Mouse (Mus musculus) ovary, postnatal 14 days (tissue): ENCODE measurements at regions not wholly inside any gene's neighbourhood (a gene's known extent, or its start where the extent isn't known, plus 50 kb on each side); places are given as distances from the start of the nearest gene placed in this dataset.

Experiments
- DNase-seq: peaks from one replicate; pipeline ENCODE4 v3.0.0; 2022; ENCODE audit warnings: low spot score

DNA sequence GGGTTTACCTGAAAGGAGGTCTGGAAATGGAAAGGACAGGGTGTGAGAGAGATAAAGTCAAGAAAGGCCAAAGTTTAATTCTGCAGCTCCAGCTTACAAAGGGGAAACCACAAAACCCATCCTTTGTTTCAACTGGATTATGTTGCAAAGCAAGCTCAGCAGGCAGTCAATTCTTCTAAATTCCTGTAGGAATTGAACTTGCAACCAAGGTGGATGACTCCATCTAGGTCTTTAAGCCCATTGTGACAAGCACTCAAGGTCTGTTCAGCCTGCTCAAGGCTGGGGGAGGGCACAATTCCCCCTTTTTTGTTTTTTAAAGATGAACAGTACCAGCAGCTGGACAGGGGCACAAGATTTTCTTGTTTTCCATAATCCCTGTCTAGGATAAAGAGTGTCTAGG lies 200.0 kb upstream of the Ttc29 start:
- DNase-seq, result no peak

DNA sequence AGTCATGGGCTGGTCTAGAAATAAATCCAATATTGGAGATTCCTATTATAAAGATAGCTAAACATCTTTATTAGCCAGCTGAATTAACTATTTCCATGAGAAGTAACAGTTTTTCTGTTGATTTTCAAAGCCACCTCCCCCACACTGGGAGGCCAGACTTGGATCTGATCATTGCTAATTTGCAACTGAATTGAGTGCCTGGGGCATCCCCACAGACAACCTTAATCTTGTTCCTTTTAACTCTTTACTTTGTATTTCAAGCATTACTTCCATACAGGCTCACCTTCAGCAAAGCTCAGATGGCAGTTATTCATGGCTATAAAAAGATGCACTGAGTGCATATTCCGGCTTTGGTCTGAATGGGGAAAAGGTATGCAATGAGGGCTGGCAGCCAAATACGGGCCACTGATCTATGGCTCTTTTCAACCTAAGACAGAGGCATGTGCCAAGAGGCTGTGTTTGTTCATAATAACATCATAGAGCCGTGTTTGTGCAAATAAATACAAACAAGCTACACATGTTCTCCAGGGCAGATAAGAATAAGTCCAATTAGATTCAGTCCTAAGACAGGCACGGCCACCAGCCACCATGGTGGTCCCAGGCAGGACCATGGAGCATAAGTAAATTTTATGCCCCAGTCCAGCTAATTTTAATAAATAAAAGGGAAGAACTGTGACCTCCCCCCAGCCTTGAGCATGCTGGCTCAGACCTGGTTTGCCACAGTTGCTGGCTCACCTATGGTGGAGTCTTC lies 194.5 kb upstream of the Ttc29 start:
- DNase-seq, result no peak

DNA sequence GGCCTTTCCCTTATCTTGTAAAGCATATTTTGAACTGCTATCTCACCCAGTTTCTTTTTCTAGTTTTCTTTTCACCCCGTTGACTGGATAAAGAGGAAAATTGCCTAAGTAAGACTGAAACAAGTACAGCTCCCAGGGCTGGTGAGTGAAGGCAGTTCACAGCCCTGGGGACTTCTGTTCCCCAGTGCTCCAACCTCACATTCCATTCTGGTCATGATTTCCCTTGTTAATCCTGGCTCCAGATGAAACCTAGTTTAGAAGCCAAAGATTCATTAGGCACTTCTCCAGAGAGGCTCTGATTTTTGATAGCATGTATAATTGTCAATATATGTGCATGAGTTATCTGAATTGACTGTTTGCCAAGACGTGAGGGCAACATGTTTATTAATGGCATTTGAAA lies 191.6 kb upstream of the Ttc29 start:
- DNase-seq, result no peak

GRCm38 (mm10) chr8:78022986-78023385 lies 190.1 kb upstream of the Ttc29 start:
- no peak for DNase-seq

- DNase-seq, result no peak
Observed at GRCm38 (mm10) chr8:78023467-78023866, 189.6 kb upstream of the Ttc29 start.

DNA sequence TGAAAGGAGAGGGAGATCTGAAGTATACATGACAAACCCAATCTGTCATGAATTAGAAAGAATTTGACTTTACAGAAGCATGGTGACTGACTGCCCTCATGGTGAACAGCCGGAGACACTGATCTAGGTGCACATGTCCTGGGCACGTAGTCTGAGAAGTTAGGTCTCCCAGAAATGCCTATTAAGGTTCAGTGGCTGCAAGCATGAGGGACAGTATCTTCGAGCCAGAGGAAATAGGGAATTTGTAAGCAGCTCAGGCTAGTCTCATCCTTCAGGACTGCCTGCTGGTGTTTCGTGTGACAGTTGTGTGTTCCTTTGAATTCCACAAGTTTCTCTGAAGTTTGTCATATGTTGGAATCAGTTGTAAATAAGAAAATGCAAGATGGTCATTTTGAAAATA lies 189.2 kb upstream of the Ttc29 start:
- no peak for DNase-seq

DNA sequence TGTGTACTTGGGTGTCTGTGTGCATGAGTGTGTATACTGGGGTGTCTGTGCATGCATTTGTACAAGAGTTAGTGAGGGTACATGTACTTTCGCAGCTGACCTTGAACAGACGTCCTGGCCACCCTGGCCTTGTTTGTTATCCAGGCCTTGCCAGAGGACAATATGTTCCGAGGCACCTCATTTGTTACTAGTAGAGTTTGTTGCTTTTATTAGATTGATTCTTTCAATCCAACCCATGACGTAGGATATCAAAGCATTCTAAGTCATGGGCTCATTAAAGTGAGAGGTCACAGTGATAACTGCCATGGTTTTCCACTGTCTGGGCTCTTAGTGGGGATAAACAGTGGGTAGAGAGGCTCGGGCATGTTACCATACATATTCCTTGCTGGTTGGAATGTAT lies 188.1 kb upstream of the Ttc29 start:
- DNase-seq, result no peak

DNA sequence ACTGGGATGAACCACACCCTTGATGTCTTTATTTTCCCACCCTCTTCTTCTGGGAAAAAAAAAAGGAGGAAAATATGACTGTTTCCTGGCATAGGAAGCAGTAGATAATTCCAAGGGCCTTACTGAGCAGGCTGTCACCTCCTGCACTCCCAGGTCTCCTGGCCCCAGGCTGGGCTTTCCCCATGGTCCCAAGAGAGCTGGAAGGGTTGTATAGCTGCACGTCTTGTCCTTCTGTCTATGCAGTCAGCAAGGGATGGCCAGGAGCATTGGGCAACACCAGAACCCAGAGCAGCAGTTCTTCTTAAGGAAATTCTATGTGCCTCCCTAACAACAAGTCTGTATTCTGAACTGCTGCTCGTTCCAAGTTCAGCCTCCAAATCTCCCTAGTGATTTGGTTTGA lies 185.7 kb upstream of the Ttc29 start:
- no peak for DNase-seq

DNA sequence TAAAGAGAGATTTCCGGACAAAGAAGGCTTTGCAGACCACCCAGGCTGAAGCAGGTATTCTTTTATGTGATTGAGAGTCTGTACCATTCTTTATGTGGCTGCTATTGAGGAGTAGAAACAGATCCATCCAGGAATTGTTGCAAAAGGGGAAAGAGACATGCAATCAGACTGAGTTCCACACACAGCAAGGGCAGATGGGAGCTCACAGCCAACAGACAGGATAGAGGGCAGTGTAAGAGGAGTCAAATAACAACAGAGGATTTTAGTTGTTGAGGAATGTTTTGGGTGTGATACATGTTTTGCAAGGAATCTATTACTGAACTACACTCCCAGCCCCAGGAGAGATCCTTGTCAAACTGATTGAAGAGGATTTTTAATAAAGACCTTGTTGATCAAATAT lies 184.2 kb upstream of the Ttc29 start:
- no peak for DNase-seq

- DNase-seq, result no peak
Observed at GRCm38 (mm10) chr8:78031811-78032210, 181.3 kb upstream of the Ttc29 start.

GRCm38 (mm10) chr8:78034687-78035086 lies 178.4 kb upstream of the Ttc29 start:
- no peak for DNase-seq

GRCm38 (mm10) chr8:78037218-78037617 lies 175.9 kb upstream of the Ttc29 start:
- no peak for DNase-seq

DNA sequence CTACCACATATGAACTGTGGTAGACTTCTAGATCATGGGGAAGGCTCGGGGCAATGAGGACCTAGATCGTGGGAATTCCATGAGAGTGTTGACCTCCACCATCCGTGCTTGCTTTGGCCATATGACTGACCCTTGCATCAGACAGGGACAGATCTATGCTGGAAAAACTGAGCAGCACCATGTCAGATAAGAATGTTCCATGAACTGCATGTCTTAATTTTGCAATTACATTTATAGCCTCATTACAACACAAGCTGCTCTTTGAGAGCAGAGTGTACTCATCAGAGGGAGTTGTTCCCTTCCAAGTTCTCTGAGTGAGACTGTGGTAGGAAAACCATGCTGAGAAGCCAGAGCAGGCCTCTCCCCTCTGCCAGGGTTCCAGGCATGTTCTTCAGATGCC lies 166.4 kb upstream of the Ttc29 start:
- DNase-seq, result no peak

DNA sequence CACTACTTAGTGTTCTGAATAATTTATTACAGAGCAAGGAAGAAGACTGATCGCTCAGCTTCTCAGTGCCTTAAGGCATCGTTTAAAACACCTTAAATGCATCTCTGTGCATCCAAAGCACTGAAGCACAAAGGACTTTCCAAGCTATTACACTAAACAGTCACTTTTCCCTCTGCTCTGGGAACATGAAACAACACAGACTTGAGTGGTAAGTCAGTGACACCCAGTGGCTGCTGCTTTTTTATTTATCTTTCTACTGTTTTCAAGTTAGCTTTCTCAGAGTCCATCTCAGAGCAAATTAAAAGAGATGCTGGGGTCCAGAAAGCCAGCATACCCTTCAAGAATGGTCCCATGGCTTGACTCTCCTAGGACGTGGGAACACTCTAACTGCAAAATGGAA lies 162.3 kb upstream of the Ttc29 start:
- DNase-seq, result no peak

GRCm38 (mm10) chr8:78054435-78054834 lies 158.7 kb upstream of the Ttc29 start:
- DNase-seq, result no peak

GRCm38 (mm10) chr8:78054920-78055319 lies 158.2 kb upstream of the Ttc29 start:
- DNase-seq, result no peak

DNA sequence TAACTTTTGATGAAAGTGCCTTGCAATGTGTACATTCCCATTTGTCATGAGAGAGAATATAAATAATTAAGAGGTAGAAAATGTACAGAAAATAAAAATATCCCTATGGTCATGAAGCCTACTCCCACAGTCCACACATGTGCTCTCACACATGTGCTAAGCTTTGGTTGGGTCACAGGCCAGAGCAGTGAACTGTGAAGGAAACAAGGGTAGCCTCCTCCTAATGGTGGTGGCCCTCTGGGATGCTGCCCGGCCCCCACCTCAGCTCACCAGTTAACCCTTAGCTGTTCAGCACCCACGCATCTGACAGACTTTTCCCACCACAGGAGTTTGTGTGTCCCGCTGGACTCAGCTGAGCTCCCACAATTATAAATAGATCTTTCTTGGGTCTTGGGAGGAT lies 157.6 kb upstream of the Ttc29 start:
- DNase-seq, result no peak

DNA sequence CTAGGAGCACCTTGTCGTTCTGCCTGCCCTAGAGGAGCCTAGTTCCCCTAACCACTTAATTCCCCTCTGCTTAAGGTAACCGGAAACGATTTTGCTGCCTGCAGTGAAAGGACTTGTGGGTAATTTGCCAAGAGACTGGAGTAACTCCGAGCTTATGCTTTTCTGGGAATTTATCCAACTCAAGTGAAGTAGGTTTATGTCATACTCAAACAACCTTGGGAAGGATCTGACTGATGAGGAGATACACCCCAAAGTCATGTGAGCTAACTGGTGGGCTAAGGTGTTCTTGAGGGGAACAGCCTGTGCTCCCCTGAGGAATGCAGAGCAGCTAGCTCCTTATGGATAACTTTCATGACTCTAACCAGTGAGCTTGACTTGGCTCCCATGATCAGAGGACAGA lies 155.7 kb upstream of the Ttc29 start:
- no peak for DNase-seq

DNA sequence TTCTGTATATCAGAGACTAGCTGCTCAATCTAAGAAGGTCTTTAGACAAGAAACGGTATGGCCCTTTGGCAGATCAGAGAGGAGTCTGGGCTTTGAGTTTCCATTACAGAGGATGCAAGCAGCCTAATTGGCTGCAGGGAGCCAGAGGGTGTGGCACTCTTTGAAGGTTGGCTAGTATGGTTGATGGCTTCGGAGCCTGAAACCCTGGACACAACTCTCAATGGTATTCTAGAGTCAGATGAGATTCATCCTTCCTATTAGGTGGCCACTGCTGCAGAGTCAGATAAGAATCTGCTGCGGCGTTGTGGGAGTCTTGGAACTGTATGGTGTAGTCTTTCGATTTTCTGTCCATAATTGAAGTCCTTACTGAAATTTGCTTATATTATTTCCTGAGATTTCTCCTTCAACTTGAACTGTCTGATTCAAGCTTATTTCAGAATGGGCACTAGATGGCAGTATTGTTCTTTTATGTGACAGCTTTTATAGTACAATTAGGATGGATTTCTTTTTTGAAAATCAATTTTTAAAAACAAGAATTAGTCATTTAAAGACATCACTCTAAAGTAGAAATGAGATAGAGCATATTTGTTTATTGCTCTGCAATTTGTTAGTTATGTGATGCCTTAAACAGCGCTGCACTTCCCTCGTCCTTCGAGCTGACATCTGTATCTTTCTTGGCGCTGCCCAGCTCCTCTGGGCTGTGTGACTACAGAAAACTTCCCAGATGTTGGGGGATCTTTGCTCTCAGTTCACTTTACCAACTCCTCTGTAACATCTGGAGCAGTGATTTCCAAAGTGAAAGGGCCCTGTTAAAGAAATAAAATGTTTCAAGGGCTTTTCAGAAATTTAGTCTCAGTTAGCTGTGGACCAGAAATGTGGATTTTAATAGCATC lies 151.0 kb upstream of the Ttc29 start:
- no peak for DNase-seq

DNA sequence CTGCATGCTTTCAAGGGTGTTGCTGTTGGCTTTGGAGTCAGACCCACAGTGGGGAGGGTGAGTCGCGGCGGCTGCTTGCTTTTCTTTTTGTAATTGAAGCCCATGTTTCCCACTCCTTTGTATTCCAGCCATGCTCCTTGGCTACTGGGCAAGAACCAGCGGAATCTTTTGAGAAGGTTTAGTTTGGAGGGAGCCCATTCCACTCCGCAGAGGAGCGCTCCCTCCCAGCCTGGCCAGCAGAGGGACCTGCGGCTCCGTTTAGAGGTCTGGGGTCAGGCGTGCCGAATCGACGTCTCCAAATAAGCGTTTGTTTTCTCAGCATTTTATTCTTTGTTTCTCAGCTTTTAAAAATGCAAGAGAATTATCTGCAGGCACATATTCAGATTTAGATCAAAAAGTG lies 149.6 kb upstream of the Ttc29 start:
- DNase-seq, result peak; percentile 34

GRCm38 (mm10) chr8:78064161-78064560 lies 148.9 kb upstream of the Ttc29 start:
- no peak for DNase-seq

GRCm38 (mm10) chr8:78065890-78066493 lies 147.1 kb upstream of the Ttc29 start:
- DNase-seq, result no peak
